Mouse (Mus musculus) hindbrain, embryonic 14.5 days (tissue): ENCODE data around the gene Tnk2. TPM values are rescaled to one million over a fixed set of nuclear protein-coding genes. Genes with fewer than 3 reads are reported as not detected.

Experiments
- ATAC-seq: fragments of 200-750 bp; cut with Nextera tagmentation; 2 replicates; pipeline ENCODE4 v1.8.0; 2017; ENCODE audit warnings: moderate number of reproducible peaks, mild to moderate bottlenecking, moderate TSS enrichment, moderate library complexity; ENCODE audit not compliant: low FRiP score
- DNase-seq: peaks from one replicate; pipeline ENCODE4 v3.0.0-alpha.2; 2015; ENCODE audit warnings: low spot score
- H3K27ac ChIP-seq: fragments of 300-500 bp; sonication (generic); 2 replicates; pipeline ENCODE4 v1.5.1; 2014; ENCODE audit warnings: mild to moderate bottlenecking, moderate library complexity
- H3K27me3 ChIP-seq: fragments of 300-500 bp; sonication (generic); 2 replicates; pipeline ENCODE4 v1.6.1; 2014; ENCODE audit warnings: mild to moderate bottlenecking, low read length, mixed read lengths; ENCODE audit not compliant: control insufficient read depth, insufficient read depth
- H3K36me3 ChIP-seq: fragments of 300-500 bp; sonication (generic); replicated peaks from 2 replicates; pipeline ENCODE4 v1.6.1; 2014; ENCODE audit not compliant: control insufficient read depth, insufficient read depth
- H3K4me1 ChIP-seq: fragments of 300-500 bp; sonication (generic); replicated peaks from 2 replicates; pipeline ENCODE4 v1.6.1; 2014; ENCODE audit warnings: antibody characterized with exemption, low read length, mixed read lengths; ENCODE audit not compliant: control insufficient read depth, insufficient read depth
- H3K4me2 ChIP-seq: fragments of 300-500 bp; sonication (generic); replicated peaks from 2 replicates; pipeline ENCODE4 v1.6.1; 2014; ENCODE audit warnings: mild to moderate bottlenecking, moderate library complexity
- H3K4me3 ChIP-seq: fragments of 300-500 bp; sonication (generic); replicated peaks from 2 replicates; pipeline ENCODE4 v1.5.1; 2014; ENCODE audit warnings: mild to moderate bottlenecking, low read length
- H3K9ac ChIP-seq: fragments of 300-500 bp; sonication (generic); 2 replicates; pipeline ENCODE4 v1.6.1; 2014
- H3K9me3 ChIP-seq: fragments of 300-500 bp; sonication (generic); 2 replicates; pipeline ENCODE4 v1.6.1; 2016; ENCODE audit warnings: low read length; ENCODE audit not compliant: control insufficient read depth
- WGBS: fragments of 180-500 bp; shearing (Covaris S2); extraction: QIAGEN DNeasy Blood & Tissue Kit; methylation state at CpG from one replicate; pipeline ENCODE4 v1.1.7; 2014; 5-methylcytosine and 5-hydroxymethylcytosine counted together
- polyA plus RNA-seq: library from polyadenylated mRNA; unstranded; fragments of >200 nt; fragmentation: Nextera tagmentation; extraction: Ambion mirVana; gene quantifications from 2 replicates; pipeline ENCODE4 v1.2.1, GENCODE M21; 2014

The Tnk2 gene
- polyA plus RNA-seq, 1 experiment from 2014 or later: 20.0 TPM

DNA sequence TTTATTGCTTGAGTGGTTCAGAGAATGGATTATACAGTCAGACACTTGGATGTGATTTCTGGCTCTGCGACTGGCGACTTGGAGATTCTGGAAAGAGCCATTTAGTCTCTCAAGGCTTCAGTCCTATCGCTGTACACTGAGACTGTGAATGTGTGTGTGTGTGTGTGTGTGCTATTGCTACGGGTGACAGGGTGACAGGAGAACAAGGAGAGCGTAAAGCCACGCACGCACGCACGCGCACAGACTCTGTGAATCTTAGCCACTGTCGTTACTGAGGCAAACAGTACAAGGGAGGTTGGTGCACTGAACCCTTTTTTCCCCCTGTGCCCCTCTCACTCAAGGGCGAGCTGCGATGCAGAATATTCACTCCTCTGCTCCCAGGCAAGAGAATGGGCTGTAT, 1.4 kb upstream of the Tnk2 start:
- no peak for ATAC-seq
- Histone ChIP-seq H3K36me3 (no peaks in the 10 kb centered on the region), H3K4me1 (peaks cover 31% of the 10 kb centered on the region), H3K4me3 (no peak overlapping the region), H3K27me3 (no peaks in the 10 kb centered on the region), H3K27ac (peak overlapping the region; percentile 26; the same call in 1 of the 2 replicates), H3K9ac (0 out of 2 replicates have a peak overlapping the region, but pooled peaks have one; percentile 24), H3K9me3 (no peaks in the 10 kb centered on the region), H3K4me2 (0 out of 2 replicates have a peak overlapping the region, but pooled peaks have one; percentile 15)
- WGBS: 44% methylated on average over 13 of the region's 13 CpGs
- DNase-seq: peak; percentile 36

DNA sequence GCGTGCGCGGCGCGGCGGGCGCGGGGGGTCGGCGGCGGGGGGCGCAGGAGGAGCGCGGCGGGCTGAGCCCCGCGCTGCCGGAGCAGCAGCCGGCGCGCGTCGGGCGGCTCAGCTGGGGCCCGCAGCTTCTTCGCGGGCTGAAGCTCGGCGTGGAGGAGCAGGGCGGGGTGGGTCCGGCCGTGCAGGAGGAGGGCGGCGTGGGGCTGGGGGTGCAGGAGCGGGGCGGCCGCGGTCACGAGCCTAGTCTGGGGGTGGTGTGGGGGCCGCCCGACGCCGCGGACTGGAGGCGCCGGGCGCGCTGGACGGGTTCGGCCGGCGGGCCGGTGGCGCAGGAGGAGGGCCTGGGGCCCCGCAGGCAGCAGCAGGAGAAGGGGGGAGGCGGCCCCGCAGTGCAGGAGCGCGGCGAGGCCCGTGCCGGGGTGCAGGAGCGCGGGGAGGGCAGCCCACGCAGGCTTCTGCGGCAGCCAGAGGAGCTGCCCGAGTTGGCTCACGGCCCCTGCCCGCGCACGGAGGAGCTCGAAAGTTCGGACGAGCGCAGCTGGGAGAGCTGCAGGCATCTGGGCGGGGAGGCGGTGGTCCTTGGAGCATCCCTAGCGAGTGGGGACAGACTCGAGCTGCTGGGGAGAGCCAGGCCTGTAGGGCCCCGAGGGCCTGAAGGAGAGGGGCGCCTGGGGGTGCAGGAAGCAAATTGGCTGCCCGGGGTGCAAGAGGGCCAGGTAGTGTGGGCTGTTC, 561 bp downstream of the Tnk2 start:
- Histone ChIP-seq H3K27me3 (no peaks in the 10 kb centered on the region), H3K4me1 (peaks cover 31% of the 10 kb centered on the region), H3K4me2 (peak overlapping the region; percentile 85), H3K9ac (peak overlapping the region; percentile 89), H3K4me3 (peak overlapping the region; percentile 93), H3K27ac (peak overlapping the region; percentile 87), H3K36me3 (no peaks in the 10 kb centered on the region), H3K9me3 (no peaks in the 10 kb centered on the region)
- ATAC-seq (peak; percentile 70), DNase-seq (no peak)
- under 1% methylated on average over 65 of the region's 82 CpGs for WGBS

DNA sequence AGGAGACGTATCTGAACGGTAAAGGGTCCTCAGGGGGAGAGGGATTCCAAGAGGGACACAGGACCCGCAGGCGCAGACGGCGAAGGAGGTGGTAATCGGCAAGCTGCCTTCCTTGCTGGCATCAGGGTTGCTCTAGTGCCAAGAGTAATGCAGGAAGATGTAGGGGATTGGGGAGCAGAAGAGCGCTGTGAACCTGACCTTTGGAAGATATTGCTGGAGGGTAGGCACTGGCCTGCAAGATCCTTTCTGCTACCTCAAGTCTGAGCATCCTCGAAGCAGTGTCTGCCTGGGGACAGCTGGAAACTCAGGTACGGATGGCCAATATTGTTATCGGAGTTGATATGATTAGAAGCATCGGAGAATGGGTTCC, 1.1 kb downstream of the Tnk2 start:
- Histone ChIP-seq H3K36me3 (no peaks in the 10 kb centered on the region), H3K4me2 (peak overlapping the region; percentile 85), H3K27me3 (no peaks in the 10 kb centered on the region), H3K9me3 (no peaks in the 10 kb centered on the region), H3K9ac (peak overlapping the region; percentile 89), H3K27ac (peak overlapping the region; percentile 87), H3K4me3 (peak overlapping the region; percentile 93), H3K4me1 (peaks cover 31% of the 10 kb centered on the region)
- peak; percentile 1; the same call in 1 of the 2 replicates for ATAC-seq
- whole genome bisulfite sequencing: 12% methylated on average over 12 of the region's 12 CpGs
- no peak for DNase-seq

DNA sequence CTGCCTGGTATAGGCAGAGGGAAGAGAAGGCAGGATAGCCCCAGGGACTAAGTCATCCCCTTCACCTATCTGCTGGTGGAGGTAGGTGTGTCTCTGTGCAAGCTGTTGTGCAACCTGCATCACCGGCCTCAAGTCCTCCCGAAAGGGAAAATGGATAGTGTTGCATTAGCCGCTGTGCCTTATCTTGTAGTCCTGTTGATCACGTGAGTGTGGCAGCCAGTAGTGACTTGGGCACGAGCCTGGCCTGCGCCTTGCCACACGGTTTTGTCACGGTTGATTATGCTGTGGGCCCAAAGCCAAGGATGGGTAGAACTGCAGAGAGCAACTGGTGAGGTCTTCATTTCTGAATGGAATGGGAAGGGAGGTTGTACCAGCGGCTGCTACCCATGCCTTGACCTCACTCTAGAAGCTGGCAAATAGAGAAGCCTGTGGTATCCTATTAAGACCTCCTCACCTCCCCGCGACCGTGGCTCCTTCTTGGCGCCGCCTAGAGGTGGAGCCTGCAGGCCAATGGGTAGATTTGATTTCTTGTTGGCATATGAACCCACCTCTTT, 1.8 kb downstream of the Tnk2 start:
- no peaks in the 10 kb centered on the region for H3K27me3 ChIP-seq
- peak overlapping the region; percentile 93 for H3K4me3 ChIP-seq
- H3K4me1 ChIP-seq: peaks cover 31% of the 10 kb centered on the region
- DNase-seq: peak; percentile 78
- peak overlapping the region; percentile 89 for H3K9ac ChIP-seq
- no peak overlapping the region for H3K27ac ChIP-seq
- no peaks in the 10 kb centered on the region for H3K36me3 ChIP-seq
- ATAC-seq: peak; percentile 73
- peak overlapping the region; percentile 85 for H3K4me2 ChIP-seq
- WGBS: 12% methylated on average over 14 of the region's 14 CpGs
- no peaks in the 10 kb centered on the region for H3K9me3 ChIP-seq

DNA sequence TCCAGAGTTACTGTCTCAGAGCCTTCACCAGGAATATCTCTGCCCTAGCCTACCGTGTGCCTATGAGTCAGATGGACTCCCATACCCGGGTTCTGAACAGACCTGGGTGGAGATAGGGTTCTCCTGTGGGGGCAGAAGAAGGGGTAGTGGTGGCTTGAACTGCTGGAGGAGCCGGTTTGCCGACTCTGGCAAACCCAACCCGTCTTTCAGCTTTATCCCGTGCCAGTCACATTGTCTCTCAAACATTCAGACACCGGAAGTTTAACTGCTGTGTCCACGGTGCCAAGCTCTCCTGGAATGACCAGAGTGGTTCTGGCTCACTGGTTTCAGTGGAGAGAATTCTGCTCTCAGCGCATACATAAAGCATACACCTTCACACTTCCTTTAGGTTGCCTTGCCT, 2.3 kb downstream of the Tnk2 start:
- peak overlapping the region; percentile 85 for H3K4me2 ChIP-seq
- WGBS: 81% methylated on average over 9 of the region's 9 CpGs
- peak overlapping the region; percentile 17; the same call in 1 of the 2 replicates for H3K9ac ChIP-seq
- peaks cover 31% of the 10 kb centered on the region for H3K4me1 ChIP-seq
- H3K4me3 ChIP-seq: peak overlapping the region; percentile 93
- H3K27me3 ChIP-seq: no peaks in the 10 kb centered on the region
- no peaks in the 10 kb centered on the region for H3K36me3 ChIP-seq
- no peak for ATAC-seq
- DNase-seq: no peak
- no peaks in the 10 kb centered on the region for H3K9me3 ChIP-seq
- H3K27ac ChIP-seq: no peak overlapping the region

DNA sequence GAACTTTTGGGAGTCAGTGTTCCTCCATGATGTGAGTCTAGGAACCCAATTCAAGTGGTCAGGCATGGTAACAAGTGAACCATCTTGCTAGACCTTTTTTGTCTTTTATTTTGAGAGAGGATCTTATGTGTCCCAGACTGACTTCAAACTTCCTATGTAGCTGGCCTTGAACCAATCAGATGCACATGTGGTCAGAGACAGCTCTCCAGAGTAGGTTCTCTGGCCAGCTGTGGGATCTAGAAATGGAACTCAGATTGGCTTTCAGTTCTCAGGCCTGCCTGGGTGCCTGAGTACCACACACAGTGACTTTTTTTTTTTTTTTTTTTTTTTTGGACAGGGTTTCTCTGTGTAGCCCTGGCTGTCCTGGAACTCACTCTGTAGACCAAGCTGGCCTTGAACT, 4.0 kb downstream of the Tnk2 start:
- ATAC-seq (no peak), DNase-seq (no peak)
- Histone ChIP-seq H3K9ac (no peak overlapping the region), H3K27ac (no peak overlapping the region), H3K4me1 (peaks cover 24% of the 10 kb centered on the region), H3K4me3 (no peak overlapping the region), H3K27me3 (no peaks in the 10 kb centered on the region), H3K4me2 (no peak overlapping the region), H3K36me3 (no peaks in the 10 kb centered on the region), H3K9me3 (no peaks in the 10 kb centered on the region)

DNA sequence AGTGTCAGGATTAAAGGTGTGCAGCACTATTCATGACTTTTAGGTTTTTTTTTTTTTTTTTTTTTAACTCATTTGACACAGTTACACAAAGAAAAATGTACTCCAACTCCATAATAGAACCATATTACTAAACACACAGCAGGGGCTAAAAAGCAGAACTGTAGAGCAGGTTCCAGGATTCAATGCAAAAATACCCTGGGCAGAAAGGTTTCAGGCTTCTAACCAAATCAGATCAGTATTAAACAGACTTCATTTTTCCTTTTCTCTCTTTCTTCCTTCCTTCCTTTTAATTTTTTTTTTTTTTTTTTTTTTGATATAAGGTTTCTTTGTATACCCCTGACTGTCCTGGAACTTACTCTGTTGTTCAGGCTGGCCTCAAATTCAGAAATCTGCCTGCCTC, 6.8 kb downstream of the Tnk2 start:
- Histone ChIP-seq H3K9me3 (no peaks in the 10 kb centered on the region), H3K4me3 (no peak overlapping the region)

DNA sequence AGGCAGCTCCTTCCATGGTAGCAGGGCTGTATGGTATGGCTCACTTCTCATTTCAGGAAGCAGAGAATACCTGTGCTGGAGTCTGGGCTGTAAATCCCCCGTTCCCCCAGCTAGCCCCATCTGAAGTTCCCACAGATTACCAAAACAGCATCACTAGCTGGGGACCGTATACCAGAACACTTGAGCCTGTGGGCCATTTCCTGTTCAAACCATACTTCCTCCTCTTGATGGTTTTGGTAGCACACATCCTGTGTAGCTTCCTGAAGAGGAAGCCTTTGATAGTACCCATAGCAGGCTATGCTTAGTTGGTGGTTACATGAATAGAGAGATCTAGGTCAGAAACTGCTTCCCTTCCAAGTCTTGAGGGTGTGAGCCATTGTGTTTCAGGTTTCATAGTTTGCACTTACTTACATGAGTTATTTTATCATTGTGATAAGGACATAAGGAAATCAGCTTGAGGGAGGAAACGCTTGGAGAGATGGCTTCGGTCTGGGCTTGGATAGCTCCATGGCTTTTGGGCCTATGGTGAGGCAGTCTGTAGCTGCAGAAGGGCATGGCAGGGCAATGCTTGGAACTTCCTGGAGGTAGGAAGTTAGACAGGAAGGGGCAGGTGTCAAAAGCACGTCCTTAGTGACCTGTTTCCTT, 7.4 kb downstream of the Tnk2 start:
- Histone ChIP-seq H3K27ac (no peak overlapping the region), H3K27me3 (no peaks in the 10 kb centered on the region), H3K4me3 (no peak overlapping the region), H3K9ac (no peak overlapping the region), H3K9me3 (no peaks in the 10 kb centered on the region), H3K4me2 (no peak overlapping the region), H3K4me1 (peaks cover 8% of the 10 kb centered on the region), H3K36me3 (no peaks in the 10 kb centered on the region)
- 91% methylated on average over 5 of the region's 5 CpGs for WGBS
- no peak for DNase-seq
- no peak for ATAC-seq

More for the DNA sequence above, 6.8 kb downstream of the Tnk2 start:
- H3K27me3 ChIP-seq: no peaks in the 10 kb centered on the region
- H3K9ac ChIP-seq: no peak overlapping the region
- no peak overlapping the region for H3K4me2 ChIP-seq
- H3K27ac ChIP-seq: no peak overlapping the region
- no peak for DNase-seq
- peaks cover 14% of the 10 kb centered on the region for H3K4me1 ChIP-seq
- no peaks in the 10 kb centered on the region for H3K36me3 ChIP-seq
- ATAC-seq: no peak

DNA sequence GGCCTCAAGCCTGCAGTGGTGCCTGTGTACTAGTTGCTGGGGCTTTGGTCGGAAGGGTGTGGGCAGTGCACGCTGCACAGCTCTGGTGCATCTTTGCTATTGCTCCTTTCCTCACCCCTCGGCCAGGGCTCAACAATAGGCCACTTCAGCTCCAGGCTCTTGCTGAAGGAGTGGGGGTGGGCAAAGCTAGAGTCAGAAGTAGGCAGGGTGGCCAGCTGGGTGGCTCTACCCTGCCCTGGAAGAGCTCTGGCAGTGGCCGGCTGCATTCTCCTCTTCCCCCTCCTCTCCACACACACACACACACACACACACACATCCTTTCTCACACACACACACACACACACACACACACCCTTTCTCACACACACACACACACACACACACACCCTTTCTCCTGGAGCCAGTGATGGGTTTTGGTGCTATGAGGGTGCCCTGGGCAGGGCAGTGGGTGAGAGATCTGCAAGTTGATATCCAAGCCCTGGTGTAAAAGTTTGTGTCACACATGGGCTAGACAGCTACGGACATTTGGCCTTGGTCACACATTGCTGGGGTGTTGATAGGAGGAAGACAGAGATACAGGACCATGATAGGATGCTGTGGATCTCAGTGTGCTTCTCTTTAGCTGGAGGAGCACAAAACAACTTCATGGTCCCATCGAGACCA, 10.5 kb downstream of the Tnk2 start:
- 85% methylated on average over 6 of the region's 6 CpGs for WGBS
- no peak overlapping the region for H3K4me3 ChIP-seq
- no peak overlapping the region for H3K4me2 ChIP-seq
- DNase-seq (no peak), ATAC-seq (no peak)
- no peak overlapping the region for H3K27ac ChIP-seq
- H3K9ac ChIP-seq: no peak overlapping the region
- no peaks in the 10 kb centered on the region for H3K9me3 ChIP-seq
- H3K27me3 ChIP-seq: no peaks in the 10 kb centered on the region
- H3K4me1 ChIP-seq: peaks cover 14% of the 10 kb centered on the region
- no peaks in the 10 kb centered on the region for H3K36me3 ChIP-seq
